Mouse (Mus musculus) intestine, embryonic 15.5 days (tissue): ENCODE results near the gene Il1rl1. TPM values are rescaled to one million over a fixed set of nuclear protein-coding genes. Genes with fewer than 3 reads are reported as not detected.

Experiments
- ATAC-seq: fragments of 200-750 bp; cut with Nextera tagmentation; 2 replicates; pipeline ENCODE4 v1.8.0; 2017; ENCODE audit warnings: moderate TSS enrichment, moderate library complexity
- H3K27ac ChIP-seq: fragments of 300-500 bp; sonication (generic); 2 replicates; pipeline ENCODE4 v1.5.1; 2015; ENCODE audit warnings: mild to moderate bottlenecking, inconsistent platforms
- H3K27me3 ChIP-seq: fragments of 300-500 bp; sonication (generic); replicated peaks from 2 replicates; pipeline ENCODE4 v1.6.1; 2015; ENCODE audit warnings: inconsistent platforms
- H3K36me3 ChIP-seq: fragments of 300-500 bp; sonication (generic); 2 replicates; pipeline ENCODE4 v1.6.1; 2015; ENCODE audit warnings: inconsistent platforms
- H3K4me1 ChIP-seq: fragments of 300-500 bp; sonication (generic); replicated peaks from 2 replicates; pipeline ENCODE4 v1.6.1; 2015; ENCODE audit warnings: inconsistent platforms
- H3K4me2 ChIP-seq: fragments of 300-500 bp; sonication (generic); replicated peaks from 2 replicates; pipeline ENCODE4 v1.6.1; 2015; ENCODE audit warnings: mild to moderate bottlenecking, inconsistent platforms
- H3K4me3 ChIP-seq: fragments of 300-500 bp; sonication (generic); replicated peaks from 2 replicates; pipeline ENCODE4 v1.5.1; 2015; ENCODE audit warnings: inconsistent platforms
- H3K9ac ChIP-seq: fragments of 300-500 bp; sonication (generic); 2 replicates; pipeline ENCODE4 v1.6.1; 2015; ENCODE audit warnings: inconsistent platforms
- H3K9me3 ChIP-seq: fragments of 300-500 bp; sonication (generic); 2 replicates; pipeline ENCODE4 v1.6.1; 2016; ENCODE audit warnings: inconsistent platforms
- WGBS: fragments of 180-500 bp; shearing (Covaris S2); methylation state at CpG from one replicate; pipeline ENCODE4 v1.1.7; 2015; 5-methylcytosine and 5-hydroxymethylcytosine counted together
- polyA plus RNA-seq: library from polyadenylated mRNA; unstranded; fragments of >200 nt; fragmentation: Nextera tagmentation; extraction: Ambion mirVana; gene quantifications from 2 replicates; pipeline ENCODE4 v1.2.1, GENCODE M21; 2015

Gene Il1rl1
- polyA plus RNA-seq, 1 experiment from 2014 or later = 0.52 TPM

DNA sequence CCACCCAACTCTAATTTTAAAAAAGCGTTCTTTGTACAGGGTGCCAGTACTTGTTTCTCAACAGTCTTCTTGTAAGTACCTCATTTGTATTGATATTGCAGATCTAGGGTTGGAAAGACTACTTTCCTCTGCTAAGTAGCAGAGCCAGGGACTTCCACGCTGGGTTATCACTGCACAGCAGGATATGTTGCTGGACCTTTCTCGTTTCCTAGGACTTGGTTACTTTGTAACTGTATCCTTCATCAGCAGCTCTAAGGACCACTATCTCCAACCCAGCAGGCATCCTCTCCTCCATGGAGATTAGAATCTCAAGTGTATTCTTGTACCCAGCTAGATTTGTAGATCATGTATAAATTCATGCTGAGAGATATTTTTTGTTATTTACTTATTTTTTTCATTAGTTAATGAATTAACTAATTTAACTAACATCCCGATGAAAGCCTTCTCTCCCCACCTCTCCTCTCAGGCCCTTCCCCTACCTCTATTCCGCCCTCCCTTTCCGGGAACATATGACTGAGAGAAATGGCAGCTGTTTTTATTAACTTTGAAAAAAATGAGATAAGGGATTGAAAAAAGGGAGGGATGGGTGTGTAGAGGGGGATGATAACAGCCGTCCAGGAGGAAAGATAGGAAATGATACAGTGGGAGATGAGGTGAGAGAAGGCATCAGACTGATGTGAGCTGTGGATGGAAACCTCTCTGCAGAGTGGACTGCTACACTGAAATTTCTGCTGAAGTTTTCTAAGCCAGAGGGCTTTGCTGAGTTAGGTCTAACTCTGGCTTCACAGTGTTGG is 14.3 kb upstream of the Il1rl1 start:
- Histone ChIP-seq H3K9ac (no peak overlapping the region), H3K27ac (no peak overlapping the region), H3K9me3 (no peaks in the 10 kb centered on the region), H3K27me3 (no peaks in the 10 kb centered on the region), H3K4me2 (no peak overlapping the region), H3K36me3 (no peaks in the 10 kb centered on the region), H3K4me3 (no peak overlapping the region), H3K4me1 (no peaks in the 10 kb centered on the region)
- WGBS = 59% methylated on average over 7 of the region's 7 CpGs
- no peak for ATAC-seq

DNA sequence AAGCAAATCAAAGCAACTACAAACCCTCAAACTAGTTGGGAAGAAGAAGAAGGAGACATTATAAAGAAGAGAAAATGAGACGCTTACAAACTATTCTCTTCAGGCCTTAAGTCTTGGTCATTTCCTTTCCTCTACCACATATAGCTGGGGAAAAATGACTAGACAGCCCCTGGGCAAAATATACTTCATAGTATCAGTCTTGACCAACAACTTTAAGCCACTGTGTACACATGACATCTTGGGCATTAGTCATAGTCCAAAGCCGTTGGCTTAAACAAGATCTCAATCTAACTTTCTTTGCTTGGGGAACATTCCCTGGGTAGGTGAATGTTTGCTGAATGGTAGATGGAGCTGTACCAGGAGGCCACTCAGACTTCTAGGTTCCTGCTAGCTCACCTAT is 12.3 kb upstream of the Il1rl1 start:
- no peak overlapping the region for H3K4me2 ChIP-seq
- H3K4me3 ChIP-seq = no peak overlapping the region
- no peak overlapping the region for H3K27ac ChIP-seq
- H3K9ac ChIP-seq = no peak overlapping the region
- 87% methylated on average over 2 of the region's 2 CpGs for WGBS
- ATAC-seq = no peak
- H3K27me3 ChIP-seq = no peaks in the 10 kb centered on the region
- no peaks in the 10 kb centered on the region for H3K4me1 ChIP-seq
- no peaks in the 10 kb centered on the region for H3K36me3 ChIP-seq
- no peaks in the 10 kb centered on the region for H3K9me3 ChIP-seq

- no peaks in the 10 kb centered on the region for H3K36me3 ChIP-seq
- no peak overlapping the region for H3K4me2 ChIP-seq
- WGBS = 49% methylated on average over 5 of the region's 5 CpGs
- no peak for ATAC-seq
- no peak overlapping the region for H3K4me3 ChIP-seq
- no peaks in the 10 kb centered on the region for H3K4me1 ChIP-seq
- no peak overlapping the region for H3K27ac ChIP-seq
- H3K27me3 ChIP-seq = no peaks in the 10 kb centered on the region
- no peak overlapping the region for H3K9ac ChIP-seq
- no peaks in the 10 kb centered on the region for H3K9me3 ChIP-seq
These were observed 10.9 kb upstream of the Il1rl1 start for GRCm38 (mm10) chr1:40418512-40418911.

DNA sequence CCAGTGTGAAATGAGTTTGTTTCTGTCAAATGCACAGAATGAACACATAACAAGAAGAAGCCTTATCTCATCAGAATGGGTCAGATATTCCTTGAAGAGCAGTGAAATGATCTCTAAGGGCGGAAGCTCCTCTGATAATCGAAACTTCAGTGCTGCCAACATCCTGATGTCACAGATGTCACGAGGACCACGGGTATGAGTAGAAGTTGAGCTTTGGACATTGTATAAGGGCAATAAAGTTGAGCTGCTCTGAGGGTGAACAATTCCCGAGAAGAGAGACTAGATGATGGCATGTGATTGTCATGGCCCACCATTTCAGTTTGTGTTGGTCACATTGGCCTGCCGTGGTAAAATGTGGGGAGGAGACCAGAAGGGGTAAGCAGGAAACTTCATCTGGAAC is 5.5 kb upstream of the Il1rl1 start:
- 79% methylated on average over 6 of the region's 6 CpGs for WGBS
- Histone ChIP-seq H3K4me1 (no peaks in the 10 kb centered on the region), H3K27me3 (no peaks in the 10 kb centered on the region), H3K4me2 (no peak overlapping the region), H3K36me3 (no peaks in the 10 kb centered on the region), H3K9ac (no peak overlapping the region), H3K4me3 (no peak overlapping the region), H3K9me3 (no peaks in the 10 kb centered on the region), H3K27ac (no peak overlapping the region)
- no peak for ATAC-seq

- WGBS = 83% methylated on average over 9 of the region's 9 CpGs
- H3K27me3 ChIP-seq = no peaks in the 10 kb centered on the region
- no peak for ATAC-seq
These were observed 2.1 kb upstream of the Il1rl1 start for GRCm38 (mm10) chr1:40427270-40427669.

DNA sequence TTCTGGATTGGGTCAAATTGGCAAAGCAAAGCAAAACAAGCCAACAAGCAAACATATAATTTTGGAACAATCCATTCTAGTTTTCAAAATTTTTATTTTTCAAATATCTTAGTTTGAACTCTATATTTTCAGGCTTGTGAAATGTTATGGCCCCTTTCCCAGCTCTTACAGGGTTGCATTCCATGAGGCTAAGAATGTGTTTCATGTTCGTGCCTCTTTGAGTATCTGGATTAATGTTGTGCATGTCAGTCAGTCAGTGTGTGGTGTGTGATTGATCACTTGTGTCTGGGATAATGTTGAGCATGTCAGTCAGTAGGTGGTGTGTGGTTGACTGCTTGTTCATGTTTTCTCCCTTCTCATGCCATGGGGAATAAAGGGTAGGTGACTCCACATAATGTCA is 1.5 kb upstream of the Il1rl1 start:
- H3K9ac ChIP-seq = no peak overlapping the region
- no peak overlapping the region for H3K4me3 ChIP-seq
- no peak overlapping the region for H3K4me2 ChIP-seq
- WGBS = 85% methylated on average over 1 of the region's 1 CpGs
- H3K4me1 ChIP-seq = no peaks in the 10 kb centered on the region
- no peaks in the 10 kb centered on the region for H3K9me3 ChIP-seq
- H3K36me3 ChIP-seq = no peaks in the 10 kb centered on the region
- no peaks in the 10 kb centered on the region for H3K27me3 ChIP-seq
- H3K27ac ChIP-seq = no peak overlapping the region
- ATAC-seq = no peak

More at GRCm38 (mm10) chr1:40427270-40427669, 2.1 kb upstream of the Il1rl1 start:
- Histone ChIP-seq H3K4me3 (no peak overlapping the region), H3K9ac (no peak overlapping the region), H3K4me1 (no peaks in the 10 kb centered on the region), H3K27ac (no peak overlapping the region), H3K4me2 (no peak overlapping the region), H3K9me3 (no peaks in the 10 kb centered on the region), H3K36me3 (no peaks in the 10 kb centered on the region)

DNA sequence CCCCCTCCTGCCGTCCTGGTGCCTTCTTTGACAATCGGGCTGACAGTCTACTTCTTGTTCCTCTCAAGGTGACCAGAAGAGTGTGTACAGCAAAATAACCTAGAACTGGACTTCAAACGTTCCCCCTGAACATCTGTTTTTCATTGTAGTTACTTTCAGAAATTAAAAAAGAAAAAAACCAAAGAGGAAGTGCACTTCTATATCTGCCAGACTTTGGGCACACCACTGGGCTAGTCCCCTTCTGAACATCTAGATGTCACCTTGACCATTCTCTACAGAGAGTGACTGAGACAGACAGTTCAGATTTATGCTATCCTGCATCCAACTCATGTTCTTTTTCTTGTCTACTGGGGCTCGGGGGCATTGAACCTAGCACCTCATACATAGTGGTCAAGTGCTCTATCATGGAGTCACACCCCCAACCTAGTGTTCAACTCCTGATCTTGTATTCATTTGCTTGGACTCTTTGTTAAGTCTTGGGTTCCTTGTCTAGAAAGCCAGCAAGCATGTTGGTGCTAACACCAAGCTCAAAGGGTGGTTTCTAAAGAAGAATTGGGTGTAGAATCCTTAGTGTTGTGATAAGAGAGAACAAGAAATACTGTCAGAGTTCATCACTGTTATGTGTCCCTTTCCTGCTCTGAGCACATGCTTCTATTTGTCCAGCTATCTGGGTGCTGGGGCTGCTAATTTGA is 919 bp downstream of the Il1rl1 start:
- ATAC-seq = no peak
- 74% methylated on average over 4 of the region's 4 CpGs for WGBS

GRCm38 (mm10) chr1:40432169-40432568 is 2.8 kb downstream of the Il1rl1 start:
- Histone ChIP-seq H3K9me3 (no peaks in the 10 kb centered on the region), H3K4me2 (no peak overlapping the region), H3K36me3 (no peaks in the 10 kb centered on the region), H3K27me3 (no peaks in the 10 kb centered on the region), H3K9ac (no peak overlapping the region), H3K4me3 (no peak overlapping the region), H3K27ac (no peak overlapping the region), H3K4me1 (no peaks in the 10 kb centered on the region)
- ATAC-seq = no peak
- WGBS = 89% methylated on average over 2 of the region's 2 CpGs

More for the DNA sequence above, 919 bp downstream of the Il1rl1 start:
- no peaks in the 10 kb centered on the region for H3K27me3 ChIP-seq
- H3K9ac ChIP-seq = no peak overlapping the region
- H3K27ac ChIP-seq = no peak overlapping the region
- no peaks in the 10 kb centered on the region for H3K36me3 ChIP-seq
- H3K4me1 ChIP-seq = no peaks in the 10 kb centered on the region
- H3K4me3 ChIP-seq = no peak overlapping the region
- no peaks in the 10 kb centered on the region for H3K9me3 ChIP-seq
- H3K4me2 ChIP-seq = no peak overlapping the region

DNA sequence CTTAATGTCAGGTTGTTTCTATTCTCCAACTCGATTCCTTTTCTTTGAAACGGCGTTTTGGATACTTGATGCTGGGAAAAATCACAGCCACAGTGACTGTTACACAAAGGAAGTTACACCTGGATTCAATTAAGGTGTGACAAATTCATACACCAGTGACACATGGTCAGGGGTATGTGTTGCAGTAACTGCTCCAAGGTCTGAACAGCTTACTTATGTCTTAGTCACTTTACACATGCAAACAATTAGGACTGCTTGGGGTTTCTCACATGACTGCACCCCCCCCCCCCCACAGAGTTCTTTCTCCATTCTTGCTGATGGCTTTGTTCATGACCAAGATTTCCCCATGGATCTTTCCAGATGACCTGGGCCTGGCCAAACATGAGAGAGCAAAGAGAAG is 6.6 kb downstream of the Il1rl1 start:
- WGBS = 78% methylated on average over 3 of the region's 3 CpGs
- no peak overlapping the region for H3K4me2 ChIP-seq

GRCm38 (mm10) chr1:40437340-40437739 is 8.0 kb downstream of the Il1rl1 start:
- no peaks in the 10 kb centered on the region for H3K9me3 ChIP-seq
- H3K27ac ChIP-seq = no peak overlapping the region
- no peak overlapping the region for H3K4me2 ChIP-seq
- H3K4me3 ChIP-seq = no peak overlapping the region
- H3K36me3 ChIP-seq = no peaks in the 10 kb centered on the region
- no peak for ATAC-seq
- 85% methylated on average over 2 of the region's 2 CpGs for WGBS
- H3K4me1 ChIP-seq = no peaks in the 10 kb centered on the region
- H3K27me3 ChIP-seq = no peaks in the 10 kb centered on the region
- H3K9ac ChIP-seq = no peak overlapping the region

More for the DNA sequence above, 6.6 kb downstream of the Il1rl1 start:
- ATAC-seq = no peak
- no peak overlapping the region for H3K4me3 ChIP-seq
- H3K36me3 ChIP-seq = no peaks in the 10 kb centered on the region
- H3K9ac ChIP-seq = no peak overlapping the region
- H3K27ac ChIP-seq = no peak overlapping the region
- no peaks in the 10 kb centered on the region for H3K4me1 ChIP-seq
- no peaks in the 10 kb centered on the region for H3K27me3 ChIP-seq
- no peaks in the 10 kb centered on the region for H3K9me3 ChIP-seq

- WGBS = 63% methylated on average over 8 of the region's 8 CpGs
- no peak overlapping the region for H3K4me2 ChIP-seq
- no peaks in the 10 kb centered on the region for H3K36me3 ChIP-seq
- H3K4me1 ChIP-seq = no peaks in the 10 kb centered on the region
- H3K27ac ChIP-seq = no peak overlapping the region
- ATAC-seq = no peak
- H3K4me3 ChIP-seq = no peak overlapping the region
- H3K9me3 ChIP-seq = no peaks in the 10 kb centered on the region
- no peaks in the 10 kb centered on the region for H3K27me3 ChIP-seq
- H3K9ac ChIP-seq = no peak overlapping the region
These were observed 10.1 kb downstream of the Il1rl1 start for GRCm38 (mm10) chr1:40439504-40439903.

GRCm38 (mm10) chr1:40444800-40445199 is 15.4 kb downstream of the Il1rl1 start:
- Histone ChIP-seq H3K9ac (no peak overlapping the region), H3K4me2 (no peak overlapping the region), H3K9me3 (no peaks in the 10 kb centered on the region), H3K27ac (no peak overlapping the region), H3K4me1 (no peaks in the 10 kb centered on the region), H3K36me3 (no peaks in the 10 kb centered on the region), H3K27me3 (no peaks in the 10 kb centered on the region), H3K4me3 (no peak overlapping the region)
- WGBS = 69% methylated on average over 3 of the region's 3 CpGs
- ATAC-seq = no peak
